Mouse (Mus musculus) ES-E14 (cell line): ENCODE data around the gene Phldb1.

ENCODE experiments used
- CHD2 ChIP-seq: IDR thresholded peaks from 2 replicates; pipeline ENCODE4 v1.6.1; 2014; ENCODE audit warnings: mild to moderate bottlenecking, low read depth, low read length, inconsistent platforms
- HCFC1 ChIP-seq: IDR thresholded peaks from 2 replicates; pipeline ENCODE4 v1.6.1; 2012; ENCODE audit warnings: low read length, inconsistent platforms, borderline replicate concordance; ENCODE audit not compliant: insufficient read depth
- MAFK ChIP-seq: IDR thresholded peaks from 2 replicates; pipeline ENCODE4 v1.6.1; 2014; ENCODE audit warnings: mild to moderate bottlenecking, low read depth, low read length, inconsistent platforms; ENCODE audit not compliant: insufficient read depth
- ZC3H11A ChIP-seq: IDR thresholded peaks from 2 replicates; pipeline ENCODE4 v1.6.1; 2012; ENCODE audit warnings: low read depth, mild to moderate bottlenecking, inconsistent platforms, low read length, borderline replicate concordance
- ZNF384 ChIP-seq: IDR thresholded peaks from 2 replicates; pipeline ENCODE4 v1.6.1; 2012; ENCODE audit warnings: low read depth, low read length, inconsistent platforms

DNA sequence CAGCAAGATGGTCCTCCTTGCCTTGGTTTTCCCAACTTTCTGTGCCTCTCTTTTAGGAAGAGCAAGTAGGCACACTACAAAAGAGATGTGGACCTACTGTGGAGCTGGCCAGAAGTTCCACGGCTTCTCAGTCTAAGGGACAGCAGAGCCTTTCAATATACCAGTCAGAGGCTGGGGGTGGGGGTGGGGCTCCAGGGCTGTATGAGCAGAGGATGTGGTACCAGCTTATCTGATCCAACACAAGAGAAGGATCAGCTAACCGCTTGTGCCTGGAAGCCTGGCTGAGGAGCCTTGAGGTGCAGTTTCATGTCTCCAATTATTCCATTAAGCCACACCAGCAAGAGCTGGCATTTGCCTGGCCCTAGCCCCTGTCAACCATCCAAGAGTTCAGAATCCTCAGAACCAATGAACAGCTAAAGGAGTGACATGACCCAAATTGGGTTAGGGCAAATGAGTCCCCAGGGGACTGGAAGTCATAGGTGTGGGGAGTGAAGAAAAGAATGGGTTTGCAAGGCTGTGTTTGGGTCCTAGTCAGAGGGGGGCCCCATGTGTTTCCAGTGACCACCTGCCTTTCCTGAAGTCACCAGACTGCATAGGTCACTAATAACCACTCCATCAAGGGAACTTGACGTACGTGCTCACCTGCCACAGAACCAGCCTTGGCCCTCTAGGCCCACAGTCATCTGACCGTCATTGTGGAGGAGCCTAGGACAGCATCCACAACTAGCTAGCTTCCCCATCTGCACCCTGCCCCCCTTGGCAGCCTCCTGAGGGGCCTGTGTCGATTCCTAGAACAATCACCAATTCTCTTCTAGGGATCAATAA is 17.8 kb downstream of the Phldb1 start:
- TF ChIP-seq ZC3H11A (no peak), HCFC1 (no peak), CHD2 (no peak), MAFK (no peak), ZNF384 (no peak)
